Mouse (Mus musculus) adrenal gland, postnatal 4 days (tissue): ENCODE results near the gene Ube3b. TPM values are rescaled to one million over a fixed set of nuclear protein-coding genes. Genes with fewer than 3 reads are reported as not detected.

Experiments
- DNase-seq, 2 experiments: peaks; one replicate each; pipeline ENCODE4 v3.0.0; 2021 to 2022; ENCODE audit warnings: low spot score in 2 of 2, mixed read lengths in 2 of 2
- total RNA-seq, 2 experiments: library from RNA; stranded (reverse); gene quantifications; 2 replicates each; pipeline ENCODE4 v1.2.3; 2021

Ube3b gene
- total RNA-seq, 2 experiments from 2014 or later: 65.4 to 72.7 TPM

- no peak for DNase-seq
Observed at GRCm38 (mm10) chr5:114373174-114373573, 7.2 kb upstream of the Ube3b start.

DNA sequence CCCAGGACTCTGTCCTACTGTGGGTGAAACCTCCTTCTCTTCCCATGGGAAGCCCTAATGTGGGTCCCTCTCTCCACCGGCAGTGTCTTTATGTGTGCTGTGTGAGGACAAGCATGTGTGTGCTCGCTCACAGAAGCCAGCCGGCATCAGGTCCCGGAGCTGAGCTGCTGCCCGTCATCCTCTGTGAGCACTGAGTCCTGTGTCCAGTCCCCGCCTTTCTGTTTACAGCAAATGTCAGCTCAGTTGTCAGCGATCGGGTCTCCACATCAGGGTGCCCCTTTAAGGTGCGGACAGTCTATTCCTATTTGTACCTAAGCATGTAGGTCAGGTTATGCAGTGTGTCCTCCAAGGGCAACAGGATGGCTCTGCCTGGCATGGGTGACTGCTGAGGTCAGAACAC is 6.8 kb upstream of the Ube3b start:
- no peak for DNase-seq

DNA sequence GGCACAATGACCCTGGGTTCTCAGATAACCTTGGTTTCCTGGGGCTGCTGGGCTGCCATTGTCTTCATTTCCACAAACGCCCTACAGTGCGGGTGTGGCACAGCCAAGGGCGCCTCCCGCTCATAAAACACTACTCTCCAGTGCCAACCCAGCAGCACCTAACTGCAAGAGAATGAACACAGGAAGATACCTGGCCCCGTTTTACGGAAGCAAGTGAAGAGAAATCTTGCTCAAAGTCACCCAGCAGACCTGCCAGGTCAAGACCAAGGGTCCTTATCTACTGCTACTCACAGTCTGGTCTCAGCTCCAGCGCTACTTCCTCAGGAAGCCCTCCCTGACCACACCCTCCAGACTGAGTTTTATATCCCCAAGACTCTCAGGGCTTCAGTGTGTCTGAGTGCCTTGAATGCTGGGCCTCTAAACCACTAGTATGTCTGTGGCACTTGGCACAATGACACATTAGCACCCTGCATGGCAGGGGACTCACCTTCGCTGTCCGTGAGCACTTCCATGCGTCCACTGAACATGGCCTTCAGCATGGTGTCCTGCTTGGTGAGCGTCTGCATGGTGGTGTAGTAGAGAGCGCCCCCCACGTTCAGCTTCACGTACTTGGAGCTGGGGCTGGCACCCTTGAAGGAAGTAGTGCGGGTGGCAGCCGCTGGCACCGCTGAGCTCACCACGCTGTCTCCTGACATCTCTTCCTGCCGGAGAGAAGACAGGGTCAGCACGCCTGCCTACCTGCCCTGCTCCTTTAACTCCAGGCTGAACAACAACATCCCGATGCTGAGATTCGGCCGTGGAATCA is 5.8 kb upstream of the Ube3b start:
- DNase-seq: no peak

DNA sequence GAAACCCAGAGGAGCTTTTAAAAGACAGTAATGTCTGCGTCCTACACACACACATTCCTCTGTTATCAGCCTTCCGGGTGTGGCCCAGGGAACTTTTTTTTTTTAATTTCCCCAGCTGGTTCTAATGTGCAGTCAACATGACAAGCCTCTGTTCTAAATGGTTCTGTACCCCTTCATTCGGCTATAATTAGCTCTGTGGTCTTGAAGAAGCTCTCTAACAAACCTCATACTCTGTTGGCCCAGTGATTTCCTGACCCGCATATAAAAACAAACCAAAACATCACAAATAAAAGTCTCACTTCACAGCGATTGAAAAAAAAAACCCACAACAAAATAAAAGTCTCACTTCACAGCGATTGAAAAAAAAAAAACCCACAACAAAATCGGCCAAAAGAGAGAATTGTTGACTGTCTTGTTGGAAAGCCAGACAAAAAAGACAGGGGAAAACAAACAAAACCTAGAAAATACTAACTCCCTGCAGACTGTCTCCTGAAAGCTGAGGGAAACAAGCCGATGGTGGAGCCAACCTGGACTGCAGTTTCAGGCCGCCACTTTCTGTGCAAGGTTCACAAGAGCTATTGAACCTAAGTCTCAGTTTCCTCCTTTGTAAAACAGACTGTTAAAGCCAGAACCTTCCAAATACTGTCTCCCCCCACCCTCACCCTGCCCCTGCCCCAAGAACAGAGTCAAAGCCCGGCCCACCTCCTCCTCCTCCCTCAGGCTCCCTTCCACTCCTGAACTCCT is 2.1 kb upstream of the Ube3b start:
- DNase-seq: no peak

- DNase-seq: no peak
Observed at GRCm38 (mm10) chr5:114378936-114379335, 1.5 kb upstream of the Ube3b start.

GRCm38 (mm10) chr5:114379763-114380162 is 644 bp upstream of the Ube3b start:
- DNase-seq: no peak

- DNase-seq: no peak
Observed at GRCm38 (mm10) chr5:114381013-114381351, 575 bp downstream of the Ube3b start.

DNA sequence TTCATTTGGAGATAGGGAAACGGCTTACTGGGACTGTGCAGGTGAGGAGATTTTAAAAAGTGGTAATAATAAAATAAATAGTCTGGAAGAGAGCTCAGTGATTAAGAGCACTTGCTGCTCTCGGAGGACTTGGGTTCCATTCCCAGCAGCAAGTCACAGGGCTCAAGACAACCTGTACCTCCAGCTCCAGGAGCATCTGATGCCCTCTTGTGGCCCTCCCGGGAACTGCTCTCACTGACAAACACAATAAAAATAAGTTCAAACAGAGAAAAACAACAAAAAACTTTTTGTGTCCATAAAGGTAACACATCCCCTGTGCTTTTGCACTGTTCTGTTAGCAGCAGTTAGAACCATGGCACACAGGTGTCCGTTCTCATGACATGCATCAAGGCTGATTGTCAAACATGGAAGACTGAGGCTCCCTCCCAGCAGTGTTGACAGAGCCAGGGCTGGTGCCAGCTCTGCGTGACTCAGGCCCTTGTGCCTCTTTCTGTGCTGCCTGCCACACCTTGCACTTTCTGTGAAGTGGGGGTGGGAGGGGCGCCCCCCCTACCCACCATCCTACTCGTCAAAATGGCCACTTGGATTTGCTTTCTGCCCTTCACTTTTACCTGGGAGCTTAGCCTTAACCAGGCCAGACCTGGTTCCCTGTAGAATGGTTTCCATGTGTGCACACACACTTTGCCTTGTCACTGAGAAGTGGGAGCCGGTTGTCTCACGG is 2.9 kb downstream of the Ube3b start:
- DNase-seq: no peak

DNA sequence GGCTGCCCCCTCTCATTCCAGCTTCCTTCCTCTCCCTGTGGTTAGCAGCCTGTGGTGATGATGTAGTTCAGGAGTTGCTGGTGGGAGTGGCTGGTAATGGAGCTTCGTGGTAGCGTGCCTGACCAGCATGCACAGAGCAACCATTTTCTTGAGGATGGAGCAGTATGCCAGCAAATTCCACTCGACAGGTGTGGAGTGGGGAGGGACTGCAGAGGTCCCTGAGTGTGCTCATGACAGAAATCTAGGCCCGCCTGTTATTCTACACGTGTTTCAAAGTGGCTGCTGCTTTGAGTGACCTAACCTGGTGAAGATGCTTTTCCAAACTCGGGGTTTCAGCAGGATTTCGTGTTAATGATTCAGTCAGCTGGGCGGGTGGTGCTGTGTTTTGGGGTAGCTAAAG is 4.0 kb downstream of the Ube3b start:
- no peak for DNase-seq

DNA sequence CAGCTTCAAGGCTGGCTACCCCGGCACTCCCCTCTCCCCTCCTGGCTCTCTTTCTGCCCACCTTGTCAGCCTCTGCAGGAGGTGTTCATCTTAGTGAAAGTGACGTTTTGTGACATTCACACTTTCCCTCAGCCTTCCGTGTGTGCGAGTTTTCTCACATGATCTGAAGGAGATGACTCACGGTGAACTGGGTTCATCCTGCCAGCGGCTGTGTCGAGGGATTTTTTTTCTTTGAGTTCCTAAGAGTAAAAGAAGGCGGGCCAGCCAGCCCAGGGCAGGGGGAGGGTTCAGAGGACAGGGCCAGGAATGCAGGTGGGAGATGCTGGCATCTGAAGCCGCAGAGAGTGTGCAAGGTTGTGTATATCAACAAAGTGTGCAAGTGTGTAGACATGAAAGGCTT is 12.8 kb downstream of the Ube3b start:
- DNase-seq: no peak

- peak in 1 of 2 experiments; percentile 49 for DNase-seq
Observed at GRCm38 (mm10) chr5:114406592-114406991, 26.2 kb downstream of the Ube3b start.

- DNase-seq: no peak
Observed at GRCm38 (mm10) chr5:114407269-114407668, 26.9 kb downstream of the Ube3b start.

- DNase-seq: no peak
Observed at GRCm38 (mm10) chr5:114407810-114408209, 27.4 kb downstream of the Ube3b start.

DNA sequence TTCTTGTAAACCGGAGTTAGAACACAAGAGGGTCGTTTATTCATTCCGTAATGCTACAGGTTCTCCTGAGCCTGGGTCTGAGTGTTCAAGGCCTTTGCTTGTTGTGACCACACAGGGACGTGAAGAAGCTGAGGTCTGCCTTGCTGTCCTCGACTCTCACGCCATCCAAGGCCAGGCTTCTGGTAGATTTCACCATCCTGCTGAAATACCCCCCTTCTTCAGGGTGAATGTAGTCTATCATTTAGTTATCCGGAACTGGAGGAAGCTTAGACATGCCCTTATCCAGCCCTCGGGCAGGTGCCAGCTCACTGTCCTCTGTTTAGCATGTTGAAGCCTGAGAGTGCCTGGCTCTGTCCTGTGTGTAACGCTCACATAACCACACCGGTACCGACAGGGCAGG is 28.4 kb downstream of the Ube3b start:
- no peak for DNase-seq

- no peak for DNase-seq
Observed at GRCm38 (mm10) chr5:114410429-114410828, 30.0 kb downstream of the Ube3b start.

DNA sequence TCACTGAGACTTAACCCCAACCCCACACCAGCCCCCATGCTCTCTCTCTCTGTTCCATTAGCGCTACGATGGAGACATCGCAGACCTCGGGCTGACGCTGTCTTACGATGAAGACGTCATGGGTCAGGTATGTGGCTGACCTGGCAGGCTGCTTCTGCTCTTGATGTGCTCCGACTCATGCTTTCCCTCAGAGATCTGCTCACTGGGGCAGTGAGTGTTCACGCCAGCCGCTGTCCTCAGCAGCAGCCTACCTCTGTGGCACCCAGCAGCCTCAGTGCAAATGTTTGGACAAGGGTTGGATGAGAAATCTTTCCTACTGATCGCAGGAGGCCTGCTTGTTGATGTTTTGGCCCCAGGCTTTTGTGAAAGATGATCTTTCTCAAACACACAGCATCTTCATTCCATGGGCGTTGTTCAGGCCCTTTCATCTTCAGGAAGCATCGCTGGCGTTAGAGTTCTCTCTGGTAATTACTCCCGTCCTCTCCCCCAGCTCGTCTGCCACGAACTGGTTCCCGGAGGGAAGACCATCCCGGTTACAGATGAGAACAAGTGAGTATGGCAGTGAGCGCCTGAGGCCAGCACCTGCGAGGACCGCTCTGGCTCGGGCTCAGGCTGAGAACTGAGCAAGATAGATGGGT is 32.1 kb downstream of the Ube3b start:
- no peak for DNase-seq

- no peak for DNase-seq
Observed at GRCm38 (mm10) chr5:114413067-114413735, 32.8 kb downstream of the Ube3b start.

DNA sequence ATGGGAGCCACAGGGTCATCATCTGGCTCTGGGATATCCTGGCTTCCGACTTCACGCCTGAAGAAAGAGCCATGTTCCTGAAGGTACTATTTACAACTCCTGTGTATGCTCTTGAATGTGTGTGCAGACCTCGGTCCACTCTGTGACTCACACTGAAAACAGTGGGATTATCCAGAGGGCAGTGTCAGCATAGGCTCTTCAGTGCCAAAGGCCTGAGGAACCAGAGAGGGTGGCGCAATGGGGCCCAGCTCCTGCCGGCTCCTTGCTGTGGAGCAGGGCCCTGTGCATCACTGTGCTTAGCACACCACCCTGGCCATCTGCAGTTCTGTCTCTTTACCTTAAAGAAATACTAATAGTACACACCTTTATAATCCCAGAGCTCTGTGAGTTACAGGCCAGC is 35.2 kb downstream of the Ube3b start:
- DNase-seq: no peak

GRCm38 (mm10) chr5:114416855-114417254 is 36.4 kb downstream of the Ube3b start:
- no peak for DNase-seq

DNA sequence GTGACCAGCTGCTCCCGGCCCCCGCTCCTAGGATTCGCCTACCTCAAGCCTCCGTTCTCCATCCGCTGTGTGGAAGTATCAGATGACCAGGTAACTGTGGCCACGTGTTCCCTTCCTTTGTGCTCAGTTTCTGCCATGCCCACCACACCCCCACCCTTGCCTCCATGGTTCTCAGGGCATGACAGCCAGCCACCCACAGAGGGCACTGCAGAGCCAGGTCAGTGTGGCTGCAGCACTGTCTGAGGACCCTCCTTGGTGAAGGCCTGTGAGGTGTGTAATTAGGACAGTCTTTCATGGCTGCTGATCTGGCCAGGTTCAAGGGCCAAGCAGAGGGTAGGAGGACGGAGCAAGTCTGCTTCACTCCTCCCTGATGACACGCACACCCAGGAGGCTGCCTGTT is 38.1 kb downstream of the Ube3b start:
- no peak for DNase-seq
